Mouse (Mus musculus) forebrain, embryonic 16.5 days (tissue): ENCODE results near the gene Myo16. TPM values are rescaled to one million over a fixed set of nuclear protein-coding genes. Genes with fewer than 3 reads are reported as not detected.

ENCODE experiments used
- ATAC-seq: fragments of 200-750 bp; cut with Nextera tagmentation; 2 replicates; pipeline ENCODE4 v1.8.0; 2017; ENCODE audit warnings: mild to moderate bottlenecking, moderate library complexity
- H3K27ac ChIP-seq: fragments of 300-500 bp; sonication (generic); 2 replicates; pipeline ENCODE4 v1.5.1; 2014; ENCODE audit warnings: low read length, control low read depth
- H3K27me3 ChIP-seq: fragments of 300-500 bp; sonication (generic); replicated peaks from 2 replicates; pipeline ENCODE4 v1.6.1; 2014; ENCODE audit warnings: low read length; ENCODE audit not compliant: control insufficient read depth, insufficient read depth
- H3K36me3 ChIP-seq: fragments of 300-500 bp; sonication (generic); 2 replicates; pipeline ENCODE4 v1.6.1; 2014; ENCODE audit not compliant: control insufficient read depth, insufficient read depth
- H3K4me1 ChIP-seq: fragments of 300-500 bp; sonication (generic); replicated peaks from 2 replicates; pipeline ENCODE4 v1.6.1; 2014; ENCODE audit warnings: low read length; ENCODE audit not compliant: control insufficient read depth, insufficient read depth
- H3K4me2 ChIP-seq: fragments of 300-500 bp; sonication (generic); 2 replicates; pipeline ENCODE4 v1.6.1; 2014; ENCODE audit warnings: mild to moderate bottlenecking, low read length, control low read depth
- H3K4me3 ChIP-seq: fragments of 300-500 bp; sonication (generic); replicated peaks from 2 replicates; pipeline ENCODE4 v1.5.1; 2014; ENCODE audit warnings: mild to moderate bottlenecking, low read length, control low read depth
- H3K9ac ChIP-seq: fragments of 300-500 bp; sonication (generic); replicated peaks from 2 replicates; pipeline ENCODE4 v1.6.1; 2014; ENCODE audit warnings: low read depth, low read length, control low read depth
- H3K9me3 ChIP-seq: fragments of 300-500 bp; sonication (generic); 2 replicates; pipeline ENCODE4 v1.6.1; 2016; ENCODE audit warnings: low read length; ENCODE audit not compliant: control insufficient read depth
- WGBS: fragments of 180-500 bp; shearing (Covaris S2); extraction: QIAGEN DNeasy Blood & Tissue Kit; methylation state at CpG from one replicate; pipeline ENCODE4 v1.1.7; 2014; 5-methylcytosine and 5-hydroxymethylcytosine counted together
- polyA plus RNA-seq: library from polyadenylated mRNA; unstranded; fragments of >200 nt; fragmentation: Nextera tagmentation; extraction: Ambion mirVana; gene quantifications from 2 replicates; pipeline ENCODE4 v1.2.1, GENCODE M21; 2015

Gene Myo16
- polyA plus RNA-seq, 1 experiment from 2014 or later, result 5.8 TPM

DNA sequence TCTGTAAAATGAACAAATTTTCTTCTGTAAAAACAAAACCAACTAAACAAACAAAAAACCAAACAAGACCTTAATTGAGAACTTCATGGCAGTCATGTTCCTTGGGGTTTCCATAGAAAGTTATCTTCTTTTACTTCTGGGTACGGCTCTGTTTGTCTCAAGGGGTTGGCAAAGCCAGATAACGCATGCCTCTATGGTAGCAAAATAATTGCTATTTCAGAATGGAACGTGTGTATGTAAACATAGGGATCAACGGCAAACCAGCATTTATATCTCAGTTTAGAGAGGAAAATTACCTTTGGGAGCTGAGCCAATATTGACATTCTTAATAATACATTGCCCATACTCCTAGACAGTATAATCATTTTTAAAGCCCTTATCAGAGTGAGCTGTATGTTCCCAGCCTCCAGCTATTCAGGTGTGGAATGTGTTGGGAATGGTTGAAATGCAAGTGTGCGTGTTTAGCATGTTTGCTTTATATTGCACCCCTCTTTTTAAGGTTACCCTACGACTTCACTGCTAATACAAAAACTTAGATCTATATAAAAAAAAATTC, 1.9 kb upstream of the Myo16 start:
- no peak for ATAC-seq
- no peak overlapping the region for H3K9ac ChIP-seq
- H3K9me3 ChIP-seq, result no peaks in the 10 kb centered on the region
- no peaks in the 10 kb centered on the region for H3K27me3 ChIP-seq
- H3K27ac ChIP-seq, result no peak overlapping the region
- H3K36me3 ChIP-seq, result no peaks in the 10 kb centered on the region
- 70% methylated on average over 6 of the region's 6 CpGs for WGBS
- peaks cover 10% of the 10 kb centered on the region for H3K4me1 ChIP-seq
- no peak overlapping the region for H3K4me2 ChIP-seq
- H3K4me3 ChIP-seq, result no peak overlapping the region

DNA sequence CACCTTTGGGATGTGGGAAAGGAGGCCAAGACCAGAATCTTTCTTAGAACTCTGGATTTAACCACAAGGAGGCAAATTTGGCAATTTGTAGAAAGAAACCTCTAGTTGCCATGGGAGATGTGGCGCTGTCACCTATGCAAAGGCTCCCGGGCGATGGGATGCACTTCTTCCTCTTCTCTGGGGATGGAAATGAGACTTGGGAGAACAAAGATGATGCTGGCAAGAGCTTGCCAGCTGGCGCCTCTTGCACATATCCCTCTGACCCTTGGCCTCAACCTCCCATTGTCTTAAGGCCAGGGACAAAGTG, 681 bp downstream of the Myo16 start:
- ATAC-seq, result no peak; the same call in 1 of the 2 replicates
- 3% methylated on average over 4 of the region's 4 CpGs for WGBS
- H3K27ac ChIP-seq, result no peak overlapping the region
- no peaks in the 10 kb centered on the region for H3K27me3 ChIP-seq
- peaks cover 10% of the 10 kb centered on the region for H3K4me1 ChIP-seq
- no peaks in the 10 kb centered on the region for H3K36me3 ChIP-seq
- no peaks in the 10 kb centered on the region for H3K9me3 ChIP-seq
- peak overlapping the region; percentile 56 for H3K4me2 ChIP-seq
- H3K9ac ChIP-seq, result peak overlapping the region; percentile 72
- H3K4me3 ChIP-seq, result peak overlapping the region; percentile 60

DNA sequence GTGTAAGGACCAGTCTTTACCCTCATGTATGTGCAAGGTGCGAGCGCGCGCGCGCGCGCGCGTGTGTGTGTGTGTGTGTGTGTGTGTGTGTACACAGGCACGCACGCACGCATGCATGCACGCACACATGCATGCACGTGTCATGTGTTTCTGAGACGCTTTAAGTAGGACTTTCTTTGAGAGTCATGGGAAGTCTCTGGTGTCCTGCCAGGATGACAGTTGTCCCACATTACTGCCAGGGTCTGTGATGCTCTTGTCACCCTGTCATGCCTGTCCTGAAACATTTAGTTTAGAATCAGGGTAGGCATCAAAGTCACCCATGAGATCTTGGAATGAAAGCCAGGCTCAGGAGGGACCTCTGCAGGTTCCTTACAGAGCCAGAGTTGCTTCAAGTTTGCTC, 1.4 kb downstream of the Myo16 start:
- Histone ChIP-seq H3K4me2 (peak overlapping the region; percentile 56), H3K9ac (no peak overlapping the region), H3K27me3 (no peaks in the 10 kb centered on the region), H3K9me3 (no peaks in the 10 kb centered on the region), H3K36me3 (no peaks in the 10 kb centered on the region), H3K27ac (no peak overlapping the region), H3K4me1 (peaks cover 10% of the 10 kb centered on the region), H3K4me3 (peak overlapping the region; percentile 60)
- no peak for ATAC-seq
- 95% methylated on average over 16 of the region's 16 CpGs for WGBS

DNA sequence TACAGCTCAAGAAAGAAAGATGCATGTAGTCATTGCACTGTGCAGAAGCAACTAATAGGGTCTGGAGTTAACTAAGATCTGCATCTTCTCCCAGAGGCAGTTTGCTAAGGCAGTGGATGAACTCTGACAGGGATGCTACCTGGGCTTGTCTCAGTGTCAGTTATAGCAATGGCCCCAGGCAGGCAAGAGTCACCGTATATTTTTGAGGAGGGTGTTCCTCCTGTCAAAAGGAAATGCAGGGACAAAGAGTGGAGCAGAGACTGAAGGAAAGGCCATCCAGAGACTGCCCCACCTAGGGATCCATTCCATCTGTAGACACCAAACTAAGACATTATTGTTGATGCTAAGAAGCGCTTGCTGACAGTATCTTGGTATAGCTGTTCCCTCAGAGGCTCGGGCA, 7.4 kb downstream of the Myo16 start:
- Histone ChIP-seq H3K27me3 (no peaks in the 10 kb centered on the region), H3K4me2 (no peak overlapping the region), H3K27ac (no peak overlapping the region), H3K4me1 (peaks cover under 1% of the 10 kb centered on the region; the same call in 1 of the 2 replicates), H3K36me3 (no peaks in the 10 kb centered on the region), H3K9me3 (no peaks in the 10 kb centered on the region), H3K9ac (no peak overlapping the region), H3K4me3 (no peak overlapping the region)
- 90% methylated on average over 3 of the region's 3 CpGs for WGBS
- no peak for ATAC-seq

DNA sequence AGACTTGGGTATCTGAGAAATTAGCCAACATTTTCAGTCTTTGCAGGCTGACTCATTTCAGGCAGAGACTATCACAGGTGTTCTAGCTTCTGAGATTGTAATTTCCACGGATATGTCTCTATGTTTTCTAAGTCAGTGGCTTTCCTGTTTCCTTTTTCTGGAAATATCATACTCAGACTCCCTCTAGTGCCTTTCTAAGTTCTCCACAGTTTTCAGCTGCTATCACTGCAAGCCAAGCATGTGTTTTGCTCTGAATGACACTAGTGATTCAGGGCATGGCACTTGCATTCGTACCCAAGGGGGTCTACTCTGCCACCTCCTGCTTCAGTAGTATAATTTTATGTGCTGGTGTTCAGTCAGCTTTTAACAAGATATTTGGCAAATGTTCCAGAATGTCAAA, 11.2 kb downstream of the Myo16 start:
- Histone ChIP-seq H3K4me1 (no peaks in the 10 kb centered on the region), H3K27ac (no peak overlapping the region), H3K27me3 (no peaks in the 10 kb centered on the region), H3K9ac (no peak overlapping the region), H3K9me3 (no peaks in the 10 kb centered on the region), H3K4me2 (no peak overlapping the region), H3K36me3 (no peaks in the 10 kb centered on the region), H3K4me3 (no peak overlapping the region)
- no peak for ATAC-seq
- WGBS, result 64% methylated on average over 2 of the region's 2 CpGs

DNA sequence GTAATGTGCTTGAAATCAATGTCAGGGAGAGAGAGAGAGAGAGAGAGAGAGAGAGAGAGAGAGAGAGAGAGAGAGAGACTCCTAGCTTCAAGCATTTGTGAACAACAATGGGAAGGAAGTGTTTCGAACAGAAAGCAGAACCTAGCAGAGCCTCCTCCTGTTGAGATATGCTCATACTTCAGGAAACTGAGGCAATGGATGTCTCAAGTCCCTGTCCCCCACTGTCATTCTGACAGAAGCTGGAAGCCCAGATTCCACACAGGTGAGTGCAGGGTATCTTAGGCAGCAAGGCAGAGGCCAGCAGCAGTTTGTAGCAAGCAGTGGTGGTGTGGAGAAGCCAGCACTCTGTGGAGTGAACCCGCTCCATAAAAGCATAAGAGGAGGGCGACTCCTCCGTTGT, 14.6 kb downstream of the Myo16 start:
- Histone ChIP-seq H3K9ac (no peak overlapping the region), H3K27ac (no peak overlapping the region), H3K4me1 (peaks cover 6% of the 10 kb centered on the region), H3K36me3 (no peaks in the 10 kb centered on the region), H3K9me3 (no peaks in the 10 kb centered on the region), H3K27me3 (no peaks in the 10 kb centered on the region), H3K4me2 (no peak overlapping the region), H3K4me3 (no peak overlapping the region)
- 78% methylated on average over 4 of the region's 4 CpGs for WGBS
- no peak for ATAC-seq

DNA sequence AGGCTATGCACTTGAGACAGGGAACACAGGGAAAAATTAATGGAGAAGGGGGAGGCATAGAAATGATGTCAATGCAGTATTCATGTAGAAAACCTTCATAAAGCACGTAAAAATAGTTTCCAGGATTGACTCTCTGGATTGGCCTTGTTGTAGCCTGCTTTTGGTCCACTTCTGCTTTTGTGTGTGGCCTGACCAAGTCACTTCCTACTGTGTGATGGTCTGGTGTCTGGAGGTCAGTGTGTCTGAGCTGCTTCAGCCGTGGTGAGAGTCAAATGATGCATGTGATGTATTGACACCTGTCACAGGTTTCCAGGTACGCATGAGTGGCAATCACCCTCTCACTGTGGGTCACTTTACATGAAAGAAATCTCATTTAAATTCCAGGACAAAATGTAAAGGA, 16.2 kb downstream of the Myo16 start:
- Histone ChIP-seq H3K4me3 (no peak overlapping the region), H3K4me1 (peaks cover 16% of the 10 kb centered on the region), H3K27me3 (no peaks in the 10 kb centered on the region), H3K9me3 (no peaks in the 10 kb centered on the region), H3K9ac (no peak overlapping the region), H3K4me2 (no peak overlapping the region), H3K36me3 (no peaks in the 10 kb centered on the region), H3K27ac (no peak overlapping the region)
- no peak for ATAC-seq
- 76% methylated on average over 3 of the region's 3 CpGs for WGBS

DNA sequence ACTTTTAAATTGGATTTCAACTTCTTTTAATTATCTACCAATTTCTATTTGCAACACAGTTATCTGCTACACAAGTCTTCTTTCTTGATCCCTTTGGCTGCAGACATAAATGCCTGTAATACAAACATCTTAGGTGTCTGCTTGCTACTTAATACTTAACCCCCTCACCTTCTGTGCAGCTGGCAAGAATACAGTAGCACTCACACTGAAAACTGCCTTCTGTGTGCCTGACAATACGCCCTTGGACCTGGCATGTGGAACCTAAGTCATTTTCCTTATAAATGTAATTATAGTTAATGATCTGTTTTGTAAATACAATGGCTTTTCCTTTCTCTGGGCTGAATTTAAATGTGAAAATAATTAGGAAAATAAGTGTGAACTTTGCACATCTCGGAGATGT, 17.6 kb downstream of the Myo16 start:
- Histone ChIP-seq H3K4me3 (no peak overlapping the region), H3K4me2 (no peak overlapping the region), H3K27ac (no peak overlapping the region), H3K27me3 (no peaks in the 10 kb centered on the region), H3K4me1 (peaks cover 16% of the 10 kb centered on the region), H3K9ac (no peak overlapping the region), H3K9me3 (no peaks in the 10 kb centered on the region), H3K36me3 (no peaks in the 10 kb centered on the region)
- WGBS, result 24% methylated on average over 2 of the region's 2 CpGs
- ATAC-seq, result no peak

DNA sequence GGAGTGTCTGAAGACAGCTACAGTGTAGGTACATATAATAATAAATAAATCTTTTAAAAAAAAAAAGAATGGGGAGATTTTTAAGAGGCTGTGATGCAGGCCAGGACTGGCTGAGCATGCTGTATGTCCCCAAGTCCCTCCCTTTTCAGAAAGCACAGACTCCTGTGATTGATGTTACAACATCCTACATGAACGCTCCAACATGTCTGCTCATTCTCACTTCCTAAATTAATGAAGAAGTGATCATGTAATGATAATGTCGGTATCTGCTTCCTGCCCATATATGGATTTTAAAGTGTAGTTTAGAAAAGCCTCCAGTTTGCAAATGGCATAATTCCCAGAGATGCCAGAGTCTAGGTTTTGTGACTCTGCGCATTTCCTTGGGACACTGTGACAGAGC, 18.6 kb downstream of the Myo16 start:
- H3K4me2 ChIP-seq, result no peak overlapping the region

DNA sequence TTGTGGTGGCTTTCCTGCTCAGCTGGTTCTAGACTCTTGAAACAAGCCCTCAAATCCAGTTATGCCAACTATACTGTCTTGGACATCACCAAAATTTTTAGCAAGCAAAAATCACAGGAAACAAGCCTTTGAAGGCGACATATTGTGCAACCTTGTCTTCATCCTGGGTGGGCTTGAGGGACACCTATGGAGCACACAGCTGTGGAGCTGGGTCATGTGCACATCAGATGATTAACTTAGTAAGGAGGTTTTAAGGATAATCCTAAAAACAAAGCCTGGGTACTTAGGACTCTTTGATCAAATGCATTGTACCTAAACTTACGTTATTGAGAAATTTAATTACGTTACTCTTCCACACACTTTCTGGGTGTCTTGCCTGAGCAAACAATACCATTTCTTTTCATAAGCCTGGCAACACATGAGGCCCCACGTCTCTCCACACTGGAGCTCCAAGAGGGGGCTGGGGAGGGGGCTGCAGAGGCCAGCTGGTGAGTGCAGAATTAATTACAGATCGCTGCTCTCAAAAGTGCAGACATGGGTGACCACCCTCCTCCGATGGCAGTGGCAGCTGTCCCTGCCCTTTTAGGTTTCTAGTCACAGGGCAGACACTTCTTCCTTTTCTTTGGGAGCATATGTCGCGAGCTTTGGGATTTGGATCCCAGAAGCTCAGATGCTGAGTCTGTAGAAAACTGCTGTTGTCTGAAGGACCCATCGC, 19.5 kb downstream of the Myo16 start:
- no peak; the same call in 1 of the 2 replicates for ATAC-seq
- Histone ChIP-seq H3K27ac (no peak overlapping the region), H3K9me3 (no peaks in the 10 kb centered on the region), H3K4me2 (no peak overlapping the region), H3K9ac (no peak overlapping the region), H3K27me3 (no peaks in the 10 kb centered on the region), H3K4me1 (peaks cover 16% of the 10 kb centered on the region), H3K4me3 (no peak overlapping the region), H3K36me3 (no peaks in the 10 kb centered on the region)
- 31% methylated on average over 9 of the region's 9 CpGs for WGBS

More for the DNA sequence above, 18.6 kb downstream of the Myo16 start:
- H3K36me3 ChIP-seq, result no peaks in the 10 kb centered on the region
- H3K9me3 ChIP-seq, result no peaks in the 10 kb centered on the region
- no peak for ATAC-seq
- H3K4me1 ChIP-seq, result peaks cover 16% of the 10 kb centered on the region
- no peak overlapping the region for H3K27ac ChIP-seq
- 85% methylated on average over 3 of the region's 3 CpGs for WGBS
- no peaks in the 10 kb centered on the region for H3K27me3 ChIP-seq
- H3K9ac ChIP-seq, result no peak overlapping the region
- H3K4me3 ChIP-seq, result no peak overlapping the region
